Mouse (Mus musculus): ENCODE results near the gene Itgb4. TPM values are rescaled to one million over a fixed set of nuclear protein-coding genes. Genes with fewer than 3 reads are reported as not detected.
"Not testable (repeated sequence)": the region's sequence is repeated elsewhere in the genome, so short reads cannot be mapped to it uniquely, and the experiment has no call there.

The Itgb4 gene
- polyA plus RNA-seq, 1 experiment, result 133 TPM

DNA sequence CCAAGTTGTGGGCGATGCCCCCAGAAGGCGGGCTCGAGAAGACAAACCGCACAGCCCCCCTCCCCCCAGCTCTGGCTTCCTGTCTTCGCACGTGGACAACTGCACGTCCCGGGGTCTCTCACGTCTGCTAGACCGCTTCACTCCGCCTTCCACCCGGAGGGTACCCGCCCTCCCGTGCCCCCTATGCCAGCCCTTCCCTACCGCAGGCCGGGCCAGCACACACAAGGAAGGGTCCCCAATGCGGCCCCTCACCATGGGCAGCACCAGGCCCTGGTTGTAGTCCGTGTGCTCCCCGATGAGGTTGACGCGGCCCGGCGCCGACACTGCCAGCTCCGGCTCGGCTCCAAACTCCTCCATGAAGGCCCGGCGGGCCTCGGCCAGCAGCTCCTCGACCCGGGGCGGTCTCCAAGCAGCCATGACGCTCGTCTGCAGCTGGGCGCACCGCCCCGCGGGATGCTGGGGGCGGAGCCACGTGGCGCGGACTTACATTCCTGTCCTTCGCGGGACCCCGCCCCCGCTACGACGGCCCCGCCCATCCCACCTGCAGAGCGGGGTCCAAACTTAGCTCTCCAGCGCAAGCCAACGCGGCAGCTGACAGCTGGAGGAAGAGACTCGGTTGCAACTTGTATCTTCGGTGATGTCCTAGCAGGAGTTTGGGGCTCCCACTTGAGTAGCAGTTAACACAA lies 37.9 kb downstream of the Itgb4 start, which contains the start of gene Galk1:
TSS of gene Galk1 (minus strand) at position 458 of the 686 bp plus-strand sequence.
- Histone ChIP-seq H3K4me3 (ENCODE audit: low read depth, low read length) (peak within 1 kb of the TSS; percentile 81), H3K36me3 (ENCODE audit: control insufficient read depth, insufficient read depth, low read length) (peaks cover 17% of the 10 kb centered on the region), H3K27me3 (ENCODE audit: control insufficient read depth, insufficient read depth, low read length) (no peaks in the 10 kb centered on the region), H3K4me1 (ENCODE audit: control insufficient read depth, insufficient read depth, insufficient read length, low read length) (peaks cover 16% of the 10 kb centered on the region), H3K27ac (ENCODE audit: insufficient read depth, low read depth, low read length) (peak within 1 kb of the TSS; percentile 29; the same call in 1 of the 2 replicates)
- WGBS, result 1% methylated on average over 55 of the region's 55 CpGs
- no peak for TF ChIP-seq CTCF (IDR thresholded peaks at IDR 0.05; ENCODE audit: extremely low read depth, insufficient read length, insufficient replicate concordance, low read depth, low read length)
- peak; percentile 72 for TF ChIP-seq POLR2A (IDR thresholded peaks at IDR 0.05; ENCODE audit: low read depth, low read length)

DNA sequence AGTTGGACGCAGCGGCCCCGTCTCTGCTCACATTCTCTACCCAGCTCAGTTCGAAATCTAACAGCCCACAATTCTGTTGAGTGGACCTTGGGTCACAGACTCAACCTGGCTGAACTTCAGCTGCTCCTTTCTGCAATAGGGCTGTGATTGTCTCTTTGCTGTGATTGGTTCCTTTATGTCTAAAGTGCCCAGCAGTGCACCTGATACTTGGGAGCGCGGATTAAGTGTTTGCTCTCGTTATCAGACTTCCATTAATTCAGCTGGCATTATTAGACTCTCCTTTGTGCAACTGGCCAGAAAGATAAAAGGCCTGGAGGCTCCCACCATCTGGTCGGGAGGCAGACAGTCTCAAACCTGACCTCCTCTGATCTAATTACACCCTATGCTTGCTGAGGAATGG lies 40.3 kb downstream of the Itgb4 start:
- peaks cover 16% of the 10 kb centered on the region for H3K4me1 ChIP-seq (ENCODE audit: control insufficient read depth, insufficient read depth, insufficient read length, low read length)
- H3K27ac ChIP-seq (ENCODE audit: insufficient read depth, low read depth, low read length), result no peak overlapping the region
- WGBS, result 21% methylated on average over 8 of the region's 8 CpGs
- H3K36me3 ChIP-seq (ENCODE audit: control insufficient read depth, insufficient read depth, low read length), result 0 out of 2 replicates have a peak, but pooled peaks cover under 1% of the 10 kb centered on the region
- H3K27me3 ChIP-seq (ENCODE audit: control insufficient read depth, insufficient read depth, low read length), result no peaks in the 10 kb centered on the region
- TF ChIP-seq CTCF (IDR thresholded peaks at IDR 0.05; ENCODE audit: extremely low read depth, insufficient read length, insufficient replicate concordance, low read depth, low read length) (no peak), POLR2A (IDR thresholded peaks at IDR 0.05; ENCODE audit: low read depth, low read length) (no peak)
- no peak overlapping the region for H3K4me3 ChIP-seq (ENCODE audit: low read depth, low read length)

DNA sequence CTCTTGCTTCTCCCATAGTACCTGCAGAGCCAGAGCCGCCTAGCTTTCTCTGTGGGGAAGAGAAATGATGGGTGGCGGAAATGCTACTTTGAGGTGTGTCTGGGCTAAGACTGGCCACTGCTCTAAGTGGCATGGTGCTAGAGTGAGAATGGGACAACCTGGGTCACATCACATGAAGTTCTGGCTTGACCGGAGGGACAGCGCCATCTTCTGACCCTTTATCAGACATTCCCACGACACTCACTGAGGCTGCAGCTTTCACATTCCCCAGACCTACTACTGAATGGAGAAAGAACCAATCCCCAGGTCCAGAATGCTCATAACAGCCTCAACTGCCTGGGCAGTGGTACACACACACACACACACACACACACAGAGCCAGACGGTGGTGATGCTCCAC lies 43.6 kb downstream of the Itgb4 start:
- H3K4me3 ChIP-seq (ENCODE audit: low read depth, low read length), result no peak overlapping the region
- WGBS, result 36% methylated on average over 6 of the region's 6 CpGs
- peaks cover 4% of the 10 kb centered on the region; the same call in 1 of the 2 replicates for H3K4me1 ChIP-seq (ENCODE audit: control insufficient read depth, insufficient read depth, insufficient read length, low read length)
- no peak overlapping the region for H3K27ac ChIP-seq (ENCODE audit: insufficient read depth, low read depth, low read length)
- no peaks in the 10 kb centered on the region for H3K27me3 ChIP-seq (ENCODE audit: control insufficient read depth, insufficient read depth, low read length)
- TF ChIP-seq CTCF (IDR thresholded peaks at IDR 0.05; ENCODE audit: extremely low read depth, insufficient read length, insufficient replicate concordance, low read depth, low read length) (peak; percentile 72), POLR2A (IDR thresholded peaks at IDR 0.05; ENCODE audit: low read depth, low read length) (no peak)
- H3K36me3 ChIP-seq (ENCODE audit: control insufficient read depth, insufficient read depth, low read length), result peaks cover 14% of the 10 kb centered on the region

DNA sequence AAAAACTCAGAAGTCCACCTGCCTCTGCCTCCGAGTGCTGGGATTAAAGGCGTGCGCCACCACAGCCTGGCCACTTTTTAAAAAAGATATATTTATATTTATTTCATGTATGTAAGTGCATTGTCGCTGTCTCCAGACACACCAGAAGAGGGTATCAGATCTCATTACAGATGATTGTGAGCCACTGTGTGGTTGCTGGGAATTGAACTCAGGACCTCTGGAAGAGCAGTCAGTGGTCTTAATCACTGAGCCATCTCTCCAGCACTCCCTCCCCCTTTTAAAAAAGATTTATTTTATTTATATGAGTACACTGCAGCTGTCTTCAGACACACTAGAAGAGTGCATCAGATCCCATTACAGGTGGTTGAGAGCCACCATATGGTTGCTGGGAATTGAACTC lies 44.4 kb downstream of the Itgb4 start:
- not testable (repeated sequence) for H3K27me3 ChIP-seq (ENCODE audit: control insufficient read depth, insufficient read depth, low read length); H3K4me1 ChIP-seq (ENCODE audit: control insufficient read depth, insufficient read depth, insufficient read length, low read length); H3K27ac ChIP-seq (ENCODE audit: insufficient read depth, low read depth, low read length); H3K4me3 ChIP-seq (ENCODE audit: low read depth, low read length)
- H3K36me3 ChIP-seq (ENCODE audit: control insufficient read depth, insufficient read depth, low read length), result peaks cover 20% of the 10 kb centered on the region
- 97% methylated on average over 4 of the region's 4 CpGs for WGBS

DNA sequence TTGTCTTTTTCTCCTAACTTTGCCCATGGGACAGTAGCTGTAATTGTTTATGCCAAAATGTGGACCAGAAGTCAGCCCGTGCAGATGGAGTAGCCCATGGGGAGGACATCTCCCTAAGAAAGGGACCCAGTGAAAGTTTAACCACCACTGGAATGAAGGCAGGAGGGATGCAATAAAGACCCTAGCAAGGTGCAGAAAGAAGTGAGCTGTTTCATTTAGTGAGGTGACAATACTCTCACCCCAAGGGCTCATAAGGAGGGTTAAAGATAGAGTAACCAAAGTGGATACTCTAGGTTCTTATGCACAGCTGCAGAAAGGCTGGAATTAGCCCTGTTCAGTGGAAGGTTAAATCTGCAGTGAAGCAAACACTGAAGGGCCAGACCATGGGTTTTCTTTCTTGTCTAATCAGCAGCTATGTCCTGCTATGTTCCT lies 44.9 kb downstream of the Itgb4 start:
- Histone ChIP-seq H3K27ac (ENCODE audit: insufficient read depth, low read depth, low read length) (no peak overlapping the region), H3K36me3 (ENCODE audit: control insufficient read depth, insufficient read depth, low read length) (peaks cover 20% of the 10 kb centered on the region), H3K4me1 (ENCODE audit: control insufficient read depth, insufficient read depth, insufficient read length, low read length) (peaks cover 3% of the 10 kb centered on the region; the same call in 1 of the 2 replicates), H3K27me3 (ENCODE audit: control insufficient read depth, insufficient read depth, low read length) (no peaks in the 10 kb centered on the region), H3K4me3 (ENCODE audit: low read depth, low read length) (no peak overlapping the region)
- 62% methylated on average over 1 of the region's 1 CpGs for WGBS
- TF ChIP-seq CTCF (IDR thresholded peaks at IDR 0.05; ENCODE audit: extremely low read depth, insufficient read length, insufficient replicate concordance, low read depth, low read length), result no peak
- no peak for TF ChIP-seq POLR2A (IDR thresholded peaks at IDR 0.05; ENCODE audit: low read depth, low read length)

DNA sequence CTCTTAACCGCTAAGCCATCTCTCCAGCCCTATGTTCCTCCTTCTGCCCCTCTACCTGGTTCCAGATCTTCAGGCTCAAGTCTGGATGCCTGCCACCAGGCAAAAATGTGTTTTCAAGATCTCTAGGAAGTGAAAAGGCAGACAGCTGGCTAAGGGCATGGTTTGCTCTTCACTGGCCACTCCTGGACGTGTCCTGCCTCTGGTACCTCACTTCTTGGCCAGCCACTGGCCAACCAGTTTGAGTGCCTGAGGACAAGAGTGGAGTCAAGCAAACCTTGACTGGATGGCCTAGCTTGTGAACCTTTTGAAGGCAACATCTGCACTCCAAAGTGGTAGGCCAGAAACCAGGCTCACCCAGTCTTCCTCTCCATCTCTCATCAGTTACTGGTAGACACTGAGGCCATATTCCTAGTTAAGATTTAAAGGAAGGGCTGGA lies 45.5 kb downstream of the Itgb4 start:
- Histone ChIP-seq H3K36me3 (ENCODE audit: control insufficient read depth, insufficient read depth, low read length) (peaks cover 20% of the 10 kb centered on the region), H3K4me1 (ENCODE audit: control insufficient read depth, insufficient read depth, insufficient read length, low read length) (peaks cover 3% of the 10 kb centered on the region; the same call in 1 of the 2 replicates), H3K27me3 (ENCODE audit: control insufficient read depth, insufficient read depth, low read length) (no peaks in the 10 kb centered on the region), H3K4me3 (ENCODE audit: low read depth, low read length) (no peak overlapping the region), H3K27ac (ENCODE audit: insufficient read depth, low read depth, low read length) (no peak overlapping the region)
- TF ChIP-seq CTCF (IDR thresholded peaks at IDR 0.05; ENCODE audit: extremely low read depth, insufficient read length, insufficient replicate concordance, low read depth, low read length) (no peak), POLR2A (IDR thresholded peaks at IDR 0.05; ENCODE audit: low read depth, low read length) (no peak)
- WGBS, result 80% methylated on average over 2 of the region's 2 CpGs

DNA sequence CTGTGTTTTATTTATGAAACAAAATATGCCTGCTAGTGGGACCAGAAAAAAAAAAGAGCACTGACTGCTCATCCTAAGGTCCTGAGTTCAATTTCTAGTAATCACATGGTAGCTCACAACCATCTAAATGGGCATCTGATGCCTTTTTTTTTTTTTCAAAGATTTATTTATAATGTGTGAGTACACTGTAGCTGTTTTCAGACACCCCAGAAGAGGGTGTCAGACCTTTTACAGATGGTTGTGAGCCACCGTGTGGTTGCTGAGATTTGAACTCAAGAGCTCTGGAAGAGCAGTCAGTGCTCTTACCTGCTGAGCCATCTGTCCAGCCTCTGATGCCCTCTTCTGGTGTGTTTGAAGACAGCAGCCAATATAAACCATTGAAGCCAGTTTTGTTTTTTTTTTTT lies 46.0 kb downstream of the Itgb4 start:
- H3K36me3 ChIP-seq (ENCODE audit: control insufficient read depth, insufficient read depth, low read length), result peaks cover 20% of the 10 kb centered on the region
- peaks cover 3% of the 10 kb centered on the region; the same call in 1 of the 2 replicates for H3K4me1 ChIP-seq (ENCODE audit: control insufficient read depth, insufficient read depth, insufficient read length, low read length)
- H3K27me3 ChIP-seq (ENCODE audit: control insufficient read depth, insufficient read depth, low read length), result no peaks in the 10 kb centered on the region
- TF ChIP-seq POLR2A (IDR thresholded peaks at IDR 0.05; ENCODE audit: low read depth, low read length) (no peak), CTCF (IDR thresholded peaks at IDR 0.05; ENCODE audit: extremely low read depth, insufficient read length, insufficient replicate concordance, low read depth, low read length) (peak; percentile 21; the same call in 1 of the 2 replicates)
- H3K4me3 ChIP-seq (ENCODE audit: low read depth, low read length), result no peak overlapping the region
- WGBS, result 16% methylated on average over 1 of the region's 1 CpGs
- no peak overlapping the region for H3K27ac ChIP-seq (ENCODE audit: insufficient read depth, low read depth, low read length)
